Mouse (Mus musculus) neutrophil, adult 5-6 weeks (primary cell): Measurements from ENCODE around the gene Taf3. TPM values are rescaled to one million over a fixed set of nuclear protein-coding genes. Genes with fewer than 3 reads are reported as not detected.
A peak's percentile ranks its signal among the peaks of the same experiment; 100 is the strongest.

ENCODE experiments used
- ATAC-seq: fragments of 151-379, 151-347 bp; 2 replicates; pipeline ENCODE4 v1.8.0; 2017; ENCODE audit warnings: mild to moderate bottlenecking, moderate TSS enrichment; ENCODE audit not compliant: insufficient number of reproducible peaks, poor library complexity, low FRiP score, severe bottlenecking; ENCODE audit errors: extremely low read depth
- total RNA-seq: library from RNA; stranded (forward); fragments of 200-1000 nt; gene quantifications from 2 replicates; pipeline ENCODE4 v1.2.3, GENCODE M21; 2017

Taf3 gene
- total RNA-seq, 1 experiment from 2014 or later, result 9.9 TPM

DNA sequence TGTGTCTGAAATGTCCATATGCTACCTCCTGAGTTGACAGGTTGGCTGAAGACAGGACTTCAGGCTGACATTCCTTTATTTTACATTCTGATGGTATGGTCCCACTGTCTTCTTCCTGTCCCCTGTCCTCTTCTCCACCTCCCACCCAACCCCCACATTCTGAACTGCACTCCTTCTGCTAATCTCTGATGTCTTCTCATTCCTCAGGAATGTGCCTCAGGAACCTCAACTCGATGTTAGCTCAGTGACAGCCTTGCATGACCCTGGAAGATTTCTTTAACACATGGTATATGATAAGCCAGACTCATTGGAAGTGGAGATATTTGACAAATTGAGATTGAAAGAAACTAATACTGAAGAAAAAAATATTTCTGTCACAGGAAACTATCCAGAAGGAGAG, 81.8 kb downstream of the Taf3 start:
- ATAC-seq, result no peak

GRCm38 (mm10) chr2:9965608-9966007, 82.8 kb downstream of the Taf3 start:
- peak; percentile 81 for ATAC-seq

- ATAC-seq, result no peak
These were observed 85.5 kb downstream of the Taf3 start for GRCm38 (mm10) chr2:9962871-9963270.

- no peak for ATAC-seq
These were observed 86.7 kb downstream of the Taf3 start for GRCm38 (mm10) chr2:9961708-9962107.

- no peak for ATAC-seq
These were observed 90.4 kb downstream of the Taf3 start for GRCm38 (mm10) chr2:9958011-9958410.

DNA sequence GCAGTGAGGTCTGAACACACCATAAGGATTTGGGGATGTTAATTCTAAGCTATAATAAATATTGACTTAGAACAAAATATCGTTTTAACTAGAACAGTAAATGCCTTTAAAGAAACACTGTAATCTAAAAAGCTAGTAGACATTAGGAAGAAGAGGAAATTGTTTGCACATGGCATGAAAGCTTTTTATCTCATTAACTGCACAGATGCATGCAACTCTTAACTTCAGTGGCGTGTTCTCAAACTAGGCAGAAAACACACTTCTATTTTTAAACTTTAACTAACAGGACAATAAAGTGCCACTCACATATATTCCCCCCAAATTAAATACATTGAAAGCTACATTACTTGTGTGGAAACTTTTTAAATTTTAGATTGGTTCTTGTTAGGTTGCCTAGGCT, 91.8 kb downstream of the Taf3 start:
- no peak for ATAC-seq

DNA sequence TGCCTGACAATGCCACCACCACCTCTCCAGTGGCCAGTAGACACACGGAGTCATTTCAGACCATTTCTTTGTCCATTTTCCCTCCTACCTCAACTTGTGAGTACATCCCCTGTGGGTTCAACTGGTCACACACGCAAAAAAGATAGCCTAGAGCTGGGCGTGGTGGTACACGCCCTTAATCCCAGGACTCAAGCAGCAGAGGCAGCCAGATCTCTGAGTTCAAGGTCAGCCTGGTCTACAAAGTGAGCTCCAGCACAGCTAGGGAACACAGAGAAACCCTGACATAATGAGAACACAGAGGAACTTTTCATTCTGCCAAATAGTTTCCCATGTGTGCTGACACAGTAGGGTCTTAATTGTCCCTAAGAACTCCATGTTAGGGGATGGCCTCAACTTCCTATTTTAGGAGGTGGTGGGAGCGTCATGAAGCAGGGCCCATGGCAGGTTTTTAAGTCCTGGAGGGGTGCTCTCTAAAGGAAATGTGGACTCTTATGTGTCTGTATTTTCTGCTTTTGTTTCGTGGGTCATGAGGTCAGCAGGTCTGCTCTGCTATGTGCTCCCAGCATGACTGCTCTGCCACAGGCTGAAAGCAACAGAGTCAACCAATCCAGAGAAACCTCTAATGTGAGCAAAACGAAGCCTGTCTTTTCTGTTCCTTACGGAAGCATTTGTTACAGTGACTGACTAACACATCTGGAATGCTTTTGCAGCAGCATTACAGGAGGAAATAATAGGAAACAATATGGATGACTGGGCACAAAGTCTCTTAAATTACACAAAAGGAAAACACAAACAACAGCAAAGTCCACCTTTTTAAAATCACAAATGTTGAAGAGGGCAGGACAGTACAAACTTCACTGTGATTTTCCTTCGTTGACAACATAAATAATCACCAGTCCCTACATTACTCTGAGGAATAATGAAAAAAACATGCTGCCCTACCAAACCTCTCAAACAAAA, 92.5 kb downstream of the Taf3 start:
- ATAC-seq, result no peak

GRCm38 (mm10) chr2:9946739-9947138, 101.7 kb downstream of the Taf3 start:
- no peak for ATAC-seq

DNA sequence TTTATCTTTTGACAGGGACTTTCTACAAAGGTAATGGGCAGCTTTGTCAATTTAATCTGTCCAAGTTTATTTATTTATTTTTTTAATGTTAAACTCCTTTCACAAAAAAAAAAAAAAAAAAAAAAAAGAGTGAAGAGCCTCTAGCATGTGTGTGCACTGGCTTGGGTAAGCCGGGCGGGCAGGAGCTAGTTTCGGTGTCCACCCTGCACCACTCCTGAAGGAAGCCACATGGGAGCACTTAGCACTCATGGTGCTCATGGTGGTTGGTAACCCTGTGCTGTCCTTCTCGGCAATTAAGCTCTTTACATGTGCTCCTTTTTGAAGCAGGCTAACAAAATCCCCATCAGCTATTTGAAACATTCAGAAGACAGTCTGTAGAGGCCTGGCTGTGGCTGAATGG, 102.8 kb downstream of the Taf3 start:
- no peak for ATAC-seq

- ATAC-seq, result no peak
These were observed 105.4 kb downstream of the Taf3 start for GRCm38 (mm10) chr2:9943011-9943410.

GRCm38 (mm10) chr2:9939250-9939649, 109.1 kb downstream of the Taf3 start:
- ATAC-seq, result no peak

- ATAC-seq, result no peak
These were observed 112.4 kb downstream of the Taf3 start for GRCm38 (mm10) chr2:9935965-9936364.

- ATAC-seq, result no peak
These were observed 121.5 kb downstream of the Taf3 start for GRCm38 (mm10) chr2:9926905-9927283.

DNA sequence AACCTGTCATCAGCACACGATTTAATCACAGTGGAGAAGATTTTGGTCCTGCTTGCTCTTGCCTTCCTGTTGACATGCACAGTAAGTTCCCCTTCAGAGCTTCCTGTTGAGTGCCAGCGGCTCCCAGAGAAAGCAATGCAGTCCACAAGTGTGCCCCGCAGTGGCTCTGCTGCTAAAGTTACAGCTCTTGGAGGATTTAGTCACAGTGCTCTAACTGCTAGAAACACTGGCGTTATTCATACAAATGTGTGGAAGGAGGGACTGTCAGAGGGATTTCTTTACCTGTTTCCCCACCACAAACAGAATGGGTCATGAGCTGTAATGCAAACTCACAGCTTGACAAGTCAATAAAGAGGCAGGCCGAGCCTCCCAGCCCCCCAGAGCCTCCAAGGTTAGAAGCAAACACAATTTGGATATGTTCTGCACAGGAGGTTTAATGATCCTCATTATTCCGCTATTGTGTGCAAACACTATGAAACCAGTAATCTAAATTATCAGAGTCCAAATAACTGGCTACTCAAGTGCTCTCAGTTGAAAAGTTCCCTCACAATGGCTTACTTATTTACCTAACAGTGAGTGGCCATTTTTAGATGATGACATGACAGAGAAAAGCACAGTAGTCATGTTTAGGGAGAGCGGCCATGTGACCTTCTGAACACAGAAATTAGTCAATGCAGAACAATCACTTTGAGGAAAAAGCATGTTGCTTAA, 122.0 kb downstream of the Taf3 start:
- ATAC-seq, result peak; percentile 58; the same call in 1 of the 2 replicates

GRCm38 (mm10) chr2:9918691-9919471, 129.5 kb downstream of the Taf3 start:
- no peak for ATAC-seq

GRCm38 (mm10) chr2:9917602-9918001, 130.8 kb downstream of the Taf3 start:
- no peak for ATAC-seq

GRCm38 (mm10) chr2:9905995-9906394, 142.4 kb downstream of the Taf3 start:
- ATAC-seq, result no peak

DNA sequence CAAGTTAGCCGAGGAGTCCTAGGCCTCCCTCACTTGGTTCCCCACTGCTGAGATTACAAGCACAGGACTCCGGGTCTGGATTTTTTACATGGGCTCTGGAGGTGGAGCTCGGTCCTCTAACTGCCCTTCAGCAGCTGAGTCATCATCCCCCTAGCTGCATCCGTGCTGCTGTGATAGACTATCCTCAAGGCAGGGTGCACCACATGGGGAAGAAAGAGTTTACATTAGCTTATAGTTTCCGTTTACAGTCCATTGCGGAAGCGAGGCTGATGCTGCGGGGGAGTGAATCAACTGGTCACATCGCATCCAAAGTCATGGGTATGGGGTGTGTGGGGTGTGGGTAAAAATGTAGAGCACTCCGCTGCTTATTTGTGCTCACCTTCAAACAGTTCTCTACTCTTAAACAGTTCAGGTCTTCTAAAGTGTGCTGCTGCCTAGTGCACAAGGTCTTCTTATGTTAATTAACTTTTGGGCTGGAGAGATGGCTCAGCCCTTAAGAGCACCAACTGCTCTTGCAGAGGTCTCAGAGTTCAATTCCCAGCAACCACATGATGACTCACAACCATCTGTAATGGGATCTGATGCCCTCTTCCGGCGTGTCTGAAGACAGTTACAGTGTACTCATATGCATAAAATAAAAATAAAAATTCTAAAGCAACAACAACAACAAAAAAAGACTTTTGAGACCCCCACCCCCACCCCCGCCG, 144.4 kb downstream of the Taf3 start:
- ATAC-seq, result no peak

DNA sequence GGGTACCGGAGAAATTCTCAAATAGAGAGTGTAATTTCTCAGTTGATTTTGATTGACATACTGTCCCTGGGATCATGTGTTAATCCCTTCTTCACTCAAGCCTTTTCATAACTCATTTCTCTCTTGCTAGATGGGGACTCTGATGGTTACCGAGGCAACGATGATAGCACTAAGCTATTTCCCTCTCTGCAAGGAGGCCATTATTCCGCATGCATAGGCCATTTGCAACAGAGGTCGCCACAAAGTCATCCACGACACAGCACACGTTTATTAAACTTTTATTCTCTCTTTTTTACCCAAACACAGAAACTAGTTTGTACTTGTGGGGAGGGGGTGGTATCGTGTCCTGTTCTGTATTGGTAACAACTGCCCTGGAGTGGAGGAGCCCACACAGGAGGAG, 150.6 kb downstream of the Taf3 start:
- ATAC-seq, result no peak
